Mouse (Mus musculus) c-Kit-positive CD71-positive TER-119-negative erythroid progenitor cells, embryonic 14.5 days (primary cell): ENCODE results near the gene Alg3.

ENCODE experiments used
- DNase-seq: peaks from one replicate; pipeline ENCODE4 v3.0.0-alpha.2; 2013; ENCODE audit warnings: low read depth

Alg3 gene

DNA sequence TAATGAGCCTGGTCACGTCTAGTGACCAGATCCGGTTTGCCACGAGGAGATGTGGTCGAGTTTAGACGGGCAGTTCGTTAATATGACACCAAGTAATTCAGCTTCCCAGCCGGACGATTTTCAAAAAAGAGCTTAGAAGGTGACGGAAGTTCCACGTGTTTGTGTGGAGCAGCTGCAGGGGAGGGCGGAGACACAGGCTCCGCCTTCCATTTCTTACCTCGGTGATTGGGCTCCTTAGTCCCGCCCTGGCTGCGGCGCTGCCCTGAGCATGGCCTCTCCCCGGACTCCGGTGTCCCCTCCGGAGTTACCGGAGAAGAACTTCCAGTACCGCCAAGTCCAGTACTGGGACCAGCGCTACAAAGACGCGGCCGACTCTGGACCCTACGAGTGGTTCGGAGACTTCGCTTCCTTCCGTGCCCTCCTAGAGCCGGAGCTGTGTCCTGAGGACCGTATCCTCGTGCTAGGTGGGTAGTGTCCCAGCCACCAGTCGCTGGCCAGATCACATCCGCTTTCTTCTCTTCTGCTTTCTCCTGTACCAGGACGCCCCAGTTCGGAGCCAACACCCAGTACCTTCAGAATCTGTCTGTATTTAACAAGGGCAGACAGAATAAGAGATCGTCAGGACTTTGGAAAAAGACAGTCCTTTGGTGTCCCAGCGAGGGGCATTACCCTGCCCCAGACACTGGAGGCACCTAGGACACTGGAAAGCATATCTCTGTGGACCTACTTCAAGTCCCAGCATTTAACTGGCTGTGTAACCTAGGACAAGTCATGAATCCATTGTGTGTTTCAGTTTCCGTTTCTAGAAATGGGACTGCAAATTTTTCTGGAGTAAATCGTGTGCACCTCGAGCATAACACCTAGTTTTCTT, at the start of gene Alg3, which contains the start of the genes Eef1akmt4 and Gm49333:
Gene Alg3, minus strand, starts transcription at position 379 of the 871 bp plus-strand sequence.
Gene Eef1akmt4, plus strand, starts transcription at position 237 of the 871 bp plus-strand sequence.
Gene Gm49333, plus strand, starts transcription at position 254 of the 871 bp plus-strand sequence.
- peak; percentile 94 for DNase-seq

- DNase-seq: no peak
These were observed 46.1 kb upstream of the Alg3 start for GRCm38 (mm10) chr16:20657661-20658060.

DNA sequence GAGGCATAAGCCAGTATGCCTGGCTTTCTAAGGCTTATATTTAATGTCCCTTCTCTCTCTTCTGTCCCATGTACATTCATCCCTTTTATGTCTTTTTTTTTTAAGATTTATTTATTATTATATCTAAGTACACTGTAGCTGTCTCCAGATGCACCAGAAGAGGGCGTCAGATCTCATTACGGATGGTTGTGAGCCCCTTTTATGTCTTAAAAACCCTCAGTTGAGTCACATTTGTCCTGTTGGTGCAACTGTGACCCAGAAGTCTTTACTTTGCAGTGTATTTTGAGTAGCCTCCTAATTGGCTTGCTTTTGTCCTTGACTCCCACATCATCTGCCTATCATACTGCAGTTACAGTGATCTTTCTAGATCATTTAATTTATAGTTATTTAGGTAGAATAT, 41.8 kb upstream of the Alg3 start:
- no peak for DNase-seq

DNA sequence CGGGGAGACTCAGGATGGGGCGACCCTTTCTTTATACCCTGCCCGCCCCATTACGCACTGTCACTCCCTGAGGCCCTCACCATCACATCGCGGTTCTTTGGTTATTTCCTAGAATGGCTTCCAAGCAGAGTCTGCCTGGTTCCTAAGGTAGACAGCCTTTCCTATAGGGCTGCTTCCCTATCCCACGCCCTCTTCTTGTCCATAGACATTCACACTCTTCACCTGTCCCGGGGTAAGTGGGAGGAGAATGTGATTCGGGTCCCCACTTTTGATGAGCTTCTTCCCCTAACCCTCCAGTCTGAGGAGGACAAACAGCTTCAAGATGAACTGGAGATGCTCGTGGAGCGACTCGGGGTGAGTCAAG, 40.4 kb upstream of the Alg3 start:
- no peak for DNase-seq

GRCm38 (mm10) chr16:20651076-20651946, 39.8 kb upstream of the Alg3 start, which contains the start of gene Psmd2:
Psmd2 (plus strand) TSS chr16:20651652.
- peak; percentile 87 for DNase-seq

- DNase-seq: no peak
These were observed 32.4 kb upstream of the Alg3 start for GRCm38 (mm10) chr16:20643911-20644310.

GRCm38 (mm10) chr16:20642161-20642560, 30.6 kb upstream of the Alg3 start:
- peak; percentile 23 for DNase-seq

DNA sequence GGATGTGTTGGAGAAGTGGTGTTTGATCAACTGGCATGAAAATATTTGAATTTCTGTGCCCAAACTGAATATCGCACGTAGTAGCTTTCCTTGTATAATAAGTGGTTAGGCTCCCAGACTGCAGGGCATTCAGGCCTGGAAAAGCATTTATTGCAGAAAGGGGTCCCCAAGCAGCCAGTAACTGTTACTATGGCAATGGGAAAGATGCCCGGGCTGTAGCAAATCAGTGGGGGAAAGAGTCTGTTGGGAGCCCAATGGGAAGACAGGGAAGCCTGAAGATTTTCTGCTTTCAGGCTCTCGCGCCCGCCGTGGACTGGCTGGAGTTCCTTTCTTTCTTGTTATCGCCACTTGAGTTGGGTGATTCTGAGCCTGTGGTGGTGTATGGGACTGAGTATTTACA, 26.8 kb upstream of the Alg3 start:
- no peak for DNase-seq

DNA sequence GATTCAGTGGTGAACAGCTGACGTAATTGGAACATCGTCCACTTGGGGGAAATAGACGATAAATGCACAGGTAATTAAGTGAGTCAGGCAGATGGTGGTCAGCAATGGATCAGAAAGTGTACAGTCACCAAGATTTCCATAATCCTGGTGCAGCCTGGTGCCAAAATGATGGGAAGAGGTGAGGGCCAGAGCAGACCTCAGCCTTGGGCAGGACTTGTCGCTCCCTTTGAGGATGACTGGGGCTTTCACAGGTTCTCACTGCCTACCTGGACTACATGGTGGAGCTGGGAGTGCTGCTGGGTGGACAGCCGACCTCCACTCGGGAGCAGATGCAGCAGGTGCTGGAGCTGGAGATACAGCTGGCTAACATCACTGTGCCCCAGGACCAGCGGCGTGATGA, 25.9 kb upstream of the Alg3 start:
- DNase-seq: no peak

DNA sequence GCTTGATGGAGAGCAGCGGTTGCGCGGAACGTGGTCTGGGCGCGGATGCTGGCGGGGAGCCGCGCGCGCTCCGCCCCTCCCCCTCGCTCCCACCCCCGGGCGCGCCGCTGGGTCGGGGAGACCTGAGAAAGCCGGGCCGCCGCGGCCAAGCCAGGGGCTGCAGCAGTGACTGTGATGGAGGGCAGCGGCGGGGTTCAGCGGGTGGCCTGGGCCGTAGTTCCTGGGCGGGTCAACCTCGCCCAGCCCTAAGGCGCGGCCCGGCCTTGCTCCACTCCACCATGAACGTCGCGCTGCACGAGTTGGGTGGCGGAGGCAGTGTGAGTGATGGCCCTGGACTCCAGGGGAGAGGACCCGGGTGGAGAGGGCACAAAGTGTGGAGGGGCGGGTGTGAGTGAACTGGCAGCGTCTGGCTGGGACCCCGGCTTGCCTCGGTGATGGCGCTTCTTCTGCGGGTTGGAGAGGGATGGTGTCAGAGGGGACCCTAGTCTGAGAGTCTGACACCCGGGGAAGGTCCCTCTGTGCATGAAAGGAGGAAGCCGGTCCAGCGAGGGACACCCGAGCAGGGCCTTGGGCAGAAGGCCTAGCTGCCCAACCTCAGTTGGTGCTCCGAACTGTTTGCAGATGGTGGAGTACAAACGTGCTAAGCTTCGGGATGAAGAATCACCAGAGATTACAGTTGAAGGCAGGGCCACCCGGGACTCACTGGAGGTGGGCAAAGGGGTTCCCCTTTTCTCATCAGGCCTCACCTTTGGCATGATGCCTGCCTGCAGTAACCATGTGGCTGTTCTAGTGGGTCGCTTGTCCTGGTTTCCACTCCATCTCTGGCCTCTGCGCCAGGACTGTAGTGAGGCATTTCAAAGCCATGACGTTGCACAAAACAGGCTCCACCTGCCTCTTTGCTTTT, 18.4 kb upstream of the Alg3 start, which contains the start of gene Ece2:
Gene Ece2, plus strand, starts transcription at position 98 of the 904 bp plus-strand sequence.
- no peak for DNase-seq

DNA sequence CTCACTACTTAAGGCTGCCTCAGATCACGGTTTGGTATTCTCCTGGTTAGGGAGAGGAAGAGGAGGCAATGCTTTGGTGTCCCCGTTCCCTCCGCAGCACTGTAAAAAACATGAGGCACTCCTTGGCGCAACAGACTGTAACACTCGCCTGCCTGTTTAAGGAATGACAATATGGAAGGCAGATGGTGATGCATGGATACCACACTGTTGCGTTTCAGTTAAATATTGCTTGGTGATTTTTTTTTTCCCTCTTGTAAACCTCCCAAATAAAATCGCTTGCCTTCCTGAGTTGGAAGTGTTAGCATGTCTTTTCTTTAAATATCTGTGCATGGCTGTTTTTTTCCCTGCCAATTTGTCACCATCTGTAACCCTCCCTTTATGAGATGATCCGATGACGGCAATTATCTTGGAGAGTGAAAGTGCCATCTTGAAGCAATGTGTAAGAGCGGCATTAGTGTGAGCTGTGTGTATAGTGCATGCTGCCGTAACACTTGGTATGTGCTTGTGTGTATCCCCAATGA, 17.4 kb upstream of the Alg3 start:
- no peak for DNase-seq

DNA sequence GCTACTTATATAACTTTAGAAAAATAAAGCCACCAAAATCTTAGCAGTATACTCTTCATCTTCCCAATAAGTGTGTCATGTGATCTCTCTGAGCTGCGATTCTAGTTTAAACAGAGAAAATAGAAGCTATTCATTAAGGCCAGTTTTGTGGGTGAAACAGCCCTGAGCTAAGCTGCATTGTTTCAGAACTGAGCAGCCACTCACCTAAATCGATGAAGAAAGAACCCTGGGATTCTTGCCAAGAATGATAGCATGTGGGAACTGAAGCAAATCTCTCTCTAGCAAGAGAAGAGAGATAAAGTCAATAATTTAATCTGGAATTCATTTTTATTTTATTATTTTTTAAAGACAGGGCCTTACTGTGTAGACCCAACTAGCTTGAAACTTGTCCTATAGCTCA, 11.7 kb upstream of the Alg3 start:
- no peak for DNase-seq

DNA sequence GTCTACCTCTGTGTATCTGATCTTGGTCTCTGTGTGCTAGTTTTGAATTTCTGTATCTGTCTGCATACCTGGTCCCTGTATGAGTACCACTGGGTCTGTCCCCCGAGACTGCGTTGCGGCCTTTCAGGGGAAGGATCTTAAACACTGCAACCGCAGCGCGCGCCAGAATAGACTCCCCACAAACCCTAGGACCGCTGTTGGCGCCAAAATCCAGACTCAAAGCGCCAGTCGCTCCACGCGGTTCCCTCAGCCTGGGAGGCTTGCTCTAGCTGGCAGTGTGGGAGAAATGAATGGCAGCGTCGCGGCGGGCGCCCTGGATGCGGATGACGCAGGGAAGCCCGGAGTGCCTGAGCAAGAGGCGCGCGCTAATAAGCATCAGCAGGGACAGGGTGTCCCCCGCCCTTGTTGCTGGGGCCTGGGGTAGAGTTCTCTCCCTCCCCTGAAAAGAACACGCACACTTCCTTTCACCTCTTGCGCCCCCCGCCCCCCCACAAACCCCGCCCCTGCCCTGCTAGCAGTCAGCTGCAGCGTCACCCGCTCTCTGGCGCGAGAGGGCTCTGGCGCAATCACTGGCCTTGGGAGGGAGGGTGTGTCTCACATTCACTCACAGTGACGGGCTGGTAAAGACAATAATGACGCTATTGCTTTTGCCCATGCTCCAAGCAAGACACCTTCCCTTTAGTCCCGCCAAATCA, 10.6 kb upstream of the Alg3 start:
- DNase-seq: no peak

GRCm38 (mm10) chr16:20621191-20621990, 9.9 kb upstream of the Alg3 start, which contains the start of gene Camk2n2:
Camk2n2 (minus strand) TSS chr16:20621287.
- DNase-seq: no peak

DNA sequence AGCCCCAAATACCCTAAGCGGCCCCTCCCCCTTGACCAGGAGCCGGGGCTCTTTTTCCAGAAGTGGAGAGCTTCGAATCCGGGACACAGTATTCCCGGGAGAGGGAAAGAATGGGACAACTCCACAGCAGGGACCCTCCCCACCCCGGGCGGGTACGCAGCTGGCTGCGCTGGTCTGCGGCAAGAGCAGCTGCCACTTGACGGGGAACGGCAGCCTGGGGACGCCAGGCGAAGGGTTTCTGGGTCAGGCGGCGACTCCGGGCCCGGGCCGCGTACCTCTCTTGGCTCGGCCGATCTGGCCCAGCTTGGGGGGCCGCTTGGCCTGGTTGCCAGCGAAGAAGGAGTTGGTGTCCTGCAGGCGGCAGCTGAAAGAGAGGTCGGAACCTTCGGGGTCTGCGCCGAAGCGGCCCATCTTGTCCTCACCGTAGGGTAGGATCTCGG, 9.2 kb upstream of the Alg3 start:
- DNase-seq: no peak

DNA sequence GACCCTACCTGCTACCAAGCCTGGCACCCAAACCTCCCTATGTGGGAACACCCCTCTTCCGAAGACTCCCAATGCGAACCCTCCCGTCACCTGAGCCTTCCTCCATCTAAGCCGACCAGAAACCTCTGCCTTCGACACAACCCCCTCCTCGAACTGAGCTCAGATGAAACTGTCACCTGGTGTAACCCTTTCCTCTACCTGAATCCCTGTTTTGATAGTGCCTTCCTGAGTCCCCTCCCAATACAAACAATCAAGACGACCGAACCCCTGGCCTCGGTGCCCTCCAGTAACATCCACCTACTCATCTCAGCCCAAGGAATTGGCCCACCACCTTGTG, 8.8 kb upstream of the Alg3 start:
- no peak for DNase-seq

- DNase-seq: no peak
These were observed 8.2 kb upstream of the Alg3 start for GRCm38 (mm10) chr16:20619541-20620398.

- peak; percentile 83 for DNase-seq
These were observed 806 bp downstream of the Alg3 start for GRCm38 (mm10) chr16:20610501-20611356.
